Mouse (Mus musculus) left cerebral cortex, adult 9 months (tissue): ENCODE measurements around the gene Plppr5.
A peak's percentile ranks its signal among the peaks of the same experiment; 100 is the strongest.

Experiments
- DNase-seq, 2 experiments: peaks; one replicate each; pipeline ENCODE4 v3.0.0; 2022; ENCODE audit warnings: low spot score in 2 of 2

Gene Plppr5

GRCm38 (mm10) chr3:117574529-117575252 lies at the start of gene Plppr5:
Gene Plppr5, plus strand, starts transcription at chr3:117574836.
- peak; percentile 37 to 67 for DNase-seq

DNA sequence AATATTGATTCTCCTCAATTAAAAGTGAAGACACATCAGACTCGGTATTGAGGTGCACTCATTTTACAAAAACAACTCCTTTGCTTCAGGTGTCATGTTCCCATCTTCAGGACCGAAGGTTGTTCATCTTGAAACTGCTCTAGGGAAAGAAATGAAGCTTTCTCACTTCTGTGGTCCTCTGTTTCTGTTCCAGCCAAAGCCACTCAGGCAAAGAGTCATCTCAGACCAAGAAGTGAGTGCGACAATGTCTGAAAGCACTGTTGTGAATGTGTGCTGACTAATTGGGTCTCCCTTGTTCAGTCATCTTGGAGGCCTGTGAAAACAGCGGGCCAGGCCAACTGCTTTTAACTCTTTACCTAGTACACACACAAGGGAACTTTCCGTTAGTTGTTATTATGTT lies 24.7 kb upstream of the Plppr5 start:
- no peak for DNase-seq

DNA sequence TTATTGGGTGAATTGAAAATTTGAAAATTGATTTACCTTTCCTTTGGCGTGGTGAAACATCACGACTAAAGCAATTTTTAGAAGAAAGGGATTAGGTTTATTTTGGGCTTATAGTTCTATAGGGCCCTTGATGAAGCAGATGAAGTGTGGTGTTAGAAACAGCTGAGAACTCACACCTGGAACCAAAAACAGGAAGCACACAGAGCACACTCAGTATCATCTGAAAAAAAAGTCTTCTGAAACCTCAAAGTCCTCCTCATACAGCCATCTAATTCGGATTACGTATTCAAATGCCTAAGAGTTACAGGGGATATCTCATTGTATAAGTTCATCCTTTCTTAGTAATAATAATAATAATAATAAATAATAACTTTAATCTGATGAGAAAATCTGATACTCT lies 24.1 kb upstream of the Plppr5 start:
- DNase-seq: no peak

- DNase-seq: no peak
These were observed 17.7 kb upstream of the Plppr5 start for GRCm38 (mm10) chr3:117556972-117557371.

DNA sequence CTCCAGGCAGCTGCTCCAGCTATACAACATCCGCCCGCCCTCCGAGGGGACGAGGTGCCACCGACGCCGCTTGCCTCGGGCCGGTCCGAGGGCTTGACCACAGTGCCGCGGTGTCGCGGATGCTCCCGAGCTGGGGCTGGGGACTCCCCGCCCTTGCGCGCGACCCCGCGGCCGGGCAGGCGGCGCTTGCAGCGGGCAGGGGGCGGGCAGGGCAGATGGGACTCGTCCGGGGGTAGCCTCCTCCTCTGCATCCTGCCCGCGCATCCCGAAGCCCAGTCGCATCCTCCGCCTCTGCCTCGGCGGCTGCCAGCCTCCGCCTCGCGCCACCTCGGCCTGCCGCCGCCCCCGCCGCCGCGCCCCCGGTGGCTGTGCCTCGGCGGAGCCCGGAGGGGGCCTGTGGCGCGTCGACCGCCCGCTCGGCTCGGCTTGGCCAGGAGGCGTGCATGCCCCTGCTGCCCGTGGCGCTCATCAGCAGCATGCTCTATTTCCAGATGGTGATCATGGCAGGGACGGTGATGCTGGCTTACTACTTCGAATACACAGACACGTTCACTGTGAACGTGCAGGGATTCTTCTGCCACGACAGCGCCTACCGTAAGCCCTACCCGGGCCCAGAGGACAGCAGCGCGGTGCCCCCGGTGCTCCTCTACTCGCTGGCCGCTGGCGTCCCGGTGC lies 754 bp downstream of the Plppr5 start:
- peak; percentile 40 to 62 for DNase-seq

GRCm38 (mm10) chr3:117575928-117576254 lies 1.3 kb downstream of the Plppr5 start:
- peak in 1 of 2 experiments; percentile 64 for DNase-seq

DNA sequence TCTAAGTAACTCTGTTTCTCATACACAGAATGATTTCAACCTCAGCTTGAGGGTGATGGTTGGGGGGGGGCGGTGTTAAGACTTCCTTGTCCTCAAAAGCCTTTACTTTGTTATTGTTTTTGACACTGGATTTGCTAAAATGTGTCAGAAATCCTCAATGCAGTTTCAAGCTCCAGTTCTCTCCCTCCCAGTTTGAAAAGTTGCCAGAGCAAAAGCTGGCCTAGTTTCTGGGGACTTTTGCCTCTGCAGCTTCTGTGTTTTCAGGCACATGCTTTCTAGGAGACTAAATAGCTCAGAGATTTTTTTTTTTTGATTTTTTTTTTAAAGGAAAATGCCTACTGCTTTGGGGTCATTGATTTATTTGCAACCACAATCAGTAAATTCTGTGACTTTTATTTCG lies 2.7 kb downstream of the Plppr5 start:
- DNase-seq: no peak

GRCm38 (mm10) chr3:117582628-117583027 lies 8.0 kb downstream of the Plppr5 start:
- DNase-seq: no peak

- DNase-seq: peak in 1 of 2 experiments; percentile 27
These were observed 27.8 kb downstream of the Plppr5 start for GRCm38 (mm10) chr3:117602404-117602803.

- no peak for DNase-seq
These were observed 28.8 kb downstream of the Plppr5 start for GRCm38 (mm10) chr3:117603458-117603857.

DNA sequence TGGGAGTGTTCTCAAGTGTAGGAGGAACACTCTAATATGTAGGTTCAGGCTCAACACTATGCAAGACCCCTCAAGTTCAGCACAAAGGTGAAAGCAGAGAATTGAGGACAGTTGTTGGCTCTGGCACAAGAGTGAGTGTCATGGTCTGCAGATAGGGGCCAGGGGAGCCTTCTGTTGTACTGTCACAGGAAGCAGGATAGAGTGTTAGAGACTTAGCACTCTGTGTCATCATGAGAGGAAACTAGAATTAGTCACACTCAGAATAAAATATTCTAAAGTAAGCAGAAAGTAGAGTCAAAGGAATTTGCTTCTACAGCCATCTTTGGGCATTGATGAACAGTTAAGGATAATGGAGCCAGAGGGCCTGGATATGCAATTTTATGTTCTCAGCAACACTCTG lies 31.7 kb downstream of the Plppr5 start:
- no peak for DNase-seq

- no peak for DNase-seq
These were observed 36.8 kb downstream of the Plppr5 start for GRCm38 (mm10) chr3:117611453-117611852.

- no peak for DNase-seq
These were observed 40.2 kb downstream of the Plppr5 start for GRCm38 (mm10) chr3:117614856-117615255.

DNA sequence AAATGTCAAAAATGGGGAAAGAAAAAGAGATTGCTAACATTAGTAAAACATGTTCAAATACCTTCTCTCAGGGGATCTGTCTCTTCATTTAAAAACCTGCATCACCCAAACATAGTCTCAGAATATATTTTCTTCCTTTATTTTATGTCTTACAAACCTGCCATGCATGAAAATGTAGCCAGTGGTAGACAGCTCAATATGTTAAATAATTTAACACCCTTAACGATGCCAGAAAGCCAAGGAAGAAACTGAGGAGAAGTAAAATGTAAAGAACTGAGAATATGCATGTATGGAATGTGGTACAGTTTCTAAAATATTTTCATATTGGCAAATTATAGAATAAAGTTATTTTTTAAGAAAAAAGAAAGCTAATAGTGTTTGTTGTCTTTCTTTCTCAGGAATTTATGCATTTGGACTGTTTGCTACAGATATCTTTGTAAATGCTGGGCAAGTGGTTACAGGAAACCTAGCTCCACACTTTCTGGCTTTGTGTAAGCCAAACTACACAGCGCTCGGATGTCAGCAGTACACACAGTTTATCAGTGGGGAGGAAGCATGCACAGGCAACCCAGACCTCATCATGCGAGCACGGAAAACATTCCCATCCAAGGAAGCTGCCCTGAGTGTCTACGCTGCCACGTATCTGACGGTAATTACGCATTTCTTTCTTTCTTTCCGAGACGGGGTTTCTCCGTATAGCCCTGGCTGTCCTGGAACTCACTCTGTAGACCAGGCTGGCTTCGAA lies 50.8 kb downstream of the Plppr5 start:
- DNase-seq: no peak

- peak; percentile 74 for DNase-seq
These were observed 54.2 kb downstream of the Plppr5 start for GRCm38 (mm10) chr3:117628799-117629198.

- DNase-seq: no peak
These were observed 55.7 kb downstream of the Plppr5 start for GRCm38 (mm10) chr3:117630332-117630731.

GRCm38 (mm10) chr3:117648612-117649011 lies 74.0 kb downstream of the Plppr5 start:
- DNase-seq: no peak

GRCm38 (mm10) chr3:117664316-117664715 lies 89.7 kb downstream of the Plppr5 start:
- peak in 1 of 2 experiments; percentile 20 for DNase-seq

DNA sequence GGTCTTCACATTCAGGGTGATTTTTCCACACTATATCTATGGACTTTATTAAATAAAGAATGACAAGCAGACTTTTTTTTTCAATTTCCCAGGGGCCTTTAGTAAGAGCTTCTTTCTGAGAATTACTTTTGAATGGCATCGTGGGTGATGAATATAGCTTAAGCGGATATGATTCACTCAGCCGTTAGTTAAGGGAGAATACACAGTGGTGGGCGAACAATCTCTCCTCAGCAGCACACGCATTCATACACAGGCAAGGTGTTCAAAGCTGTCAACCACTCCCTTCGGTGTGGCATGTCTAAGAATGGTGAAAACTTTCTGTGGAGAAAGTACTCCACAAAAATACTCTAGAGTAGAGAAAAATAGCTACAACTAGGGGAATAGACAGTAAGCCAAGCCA lies 104.6 kb downstream of the Plppr5 start:
- no peak for DNase-seq

DNA sequence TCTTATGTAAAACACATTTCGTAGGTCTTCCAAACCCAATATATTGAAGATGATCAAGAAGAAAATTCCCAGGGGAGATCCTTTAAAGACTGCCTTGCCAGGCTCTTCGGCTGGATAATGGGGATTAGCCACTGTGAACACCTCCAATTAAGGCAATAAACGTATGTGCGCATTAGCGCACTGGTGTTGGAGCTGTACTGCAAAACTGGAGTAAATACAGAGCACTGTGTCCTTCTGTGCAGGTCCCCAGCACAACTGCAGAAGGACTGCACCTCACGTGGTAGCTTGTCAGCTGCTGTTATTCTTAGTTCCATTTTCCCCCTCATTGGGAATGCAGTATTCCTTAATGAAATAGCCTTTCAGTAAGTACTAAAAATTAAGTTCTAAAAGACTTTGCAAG lies 110.0 kb downstream of the Plppr5 start:
- DNase-seq: no peak

DNA sequence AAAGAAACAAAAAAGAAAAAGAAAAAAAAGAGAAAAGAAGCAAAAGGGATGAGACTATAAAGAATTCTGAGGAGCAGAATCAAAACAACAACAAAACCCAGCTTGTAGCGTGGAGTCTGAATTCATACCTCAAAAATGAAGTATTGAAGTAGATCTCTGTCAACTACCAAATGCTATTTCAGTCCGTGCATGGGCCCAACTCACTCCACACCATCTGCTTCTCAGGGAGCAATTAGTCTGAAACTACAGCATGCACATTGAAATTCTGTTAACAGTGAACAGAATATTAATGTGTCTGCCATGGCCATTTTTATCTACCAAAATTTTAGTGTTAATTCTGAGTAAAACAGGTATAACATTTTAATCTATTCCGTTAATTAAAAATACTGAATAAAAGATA lies 111.4 kb downstream of the Plppr5 start:
- peak in 1 of 2 experiments; percentile 44 for DNase-seq

DNA sequence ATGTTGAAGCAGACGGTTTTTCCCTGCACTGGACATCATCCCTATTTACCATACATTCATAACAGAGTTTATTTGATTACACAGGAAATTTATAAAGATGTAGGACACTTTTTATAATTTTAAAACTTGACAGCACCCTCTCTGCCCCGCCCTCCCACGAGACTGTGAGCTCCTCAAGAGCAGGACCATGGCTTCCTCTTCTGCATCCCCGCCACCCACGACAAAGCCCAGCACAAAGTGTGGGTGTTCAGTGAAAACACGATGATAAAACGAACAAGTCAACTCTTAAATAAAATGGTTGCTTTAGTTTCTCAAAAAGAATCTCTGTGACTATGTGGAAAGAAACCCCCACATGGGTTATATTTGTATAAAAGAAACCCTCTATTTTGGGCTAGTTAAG lies 112.0 kb downstream of the Plppr5 start:
- peak in 1 of 2 experiments; percentile 51 for DNase-seq

- no peak for DNase-seq
These were observed 120.1 kb downstream of the Plppr5 start for GRCm38 (mm10) chr3:117694736-117695135.
